Mouse (Mus musculus) ES-Bruce4 (cell line): ENCODE data around the gene Pnmal2. TPM values are rescaled to one million over a fixed set of nuclear protein-coding genes. Genes with fewer than 3 reads are reported as not detected.

Experiments
- H3K27ac ChIP-seq: 2 replicates; pipeline ENCODE4 v1.5.1; 2012; ENCODE audit warnings: low read length, inconsistent platforms; ENCODE audit not compliant: insufficient read depth
- H3K27me3 ChIP-seq: 2 replicates; pipeline ENCODE4 v1.6.1; 2012; ENCODE audit warnings: mild to moderate bottlenecking, low read length, inconsistent platforms; ENCODE audit not compliant: control insufficient read depth, poor library complexity, insufficient read depth, severe bottlenecking
- H3K36me3 ChIP-seq: 2 replicates; pipeline ENCODE4 v1.6.1; 2012; ENCODE audit warnings: inconsistent platforms, mild to moderate bottlenecking, low read length, moderate library complexity; ENCODE audit not compliant: control insufficient read depth, poor library complexity, insufficient read depth, severe bottlenecking
- H3K4me1 ChIP-seq: one replicate; pipeline ENCODE4 v1.8.1; 2011; ENCODE audit warnings: low read length; ENCODE audit not compliant: control insufficient read depth, insufficient read depth
- H3K4me3 ChIP-seq: 2 replicates; pipeline ENCODE4 v1.5.1; 2011; ENCODE audit warnings: low read depth, mild to moderate bottlenecking, low read length
- H3K9ac ChIP-seq: 2 replicates; pipeline ENCODE4 v1.6.1; 2012; ENCODE audit warnings: low read depth, mild to moderate bottlenecking, inconsistent platforms; ENCODE audit not compliant: poor library complexity, severe bottlenecking
- H3K9me3 ChIP-seq: replicated peaks from 2 replicates; pipeline ENCODE4 v1.6.1; 2012; ENCODE audit warnings: mild to moderate bottlenecking, low read length, inconsistent platforms; ENCODE audit not compliant: control insufficient read depth, poor library complexity, insufficient read depth, severe bottlenecking
- CTCF ChIP-seq: IDR thresholded peaks from one replicate; pipeline ENCODE4 v1.8.1; 2011; ENCODE audit warnings: low read depth, low read length
- EP300 ChIP-seq: IDR thresholded peaks from 2 replicates; pipeline ENCODE4 v1.6.1; 2011; ENCODE audit warnings: low read depth, low read length; ENCODE audit not compliant: insufficient read depth
- POLR2A ChIP-seq: IDR thresholded peaks from one replicate; pipeline ENCODE4 v1.8.1; 2011; ENCODE audit warnings: low read length; ENCODE audit not compliant: insufficient read depth
- polyA plus RNA-seq: library from polyadenylated mRNA; stranded (reverse); fragments of >200 nt; gene quantifications from 2 replicates; pipeline ENCODE4 v1.2.4, GENCODE M21; 2011; ENCODE audit warnings: low read depth; ENCODE audit not compliant: missing spikeins, insufficient read depth, insufficient read length

Gene Pnmal2
- polyA plus RNA-seq, 1 experiment = 1.5 TPM

GRCm38 (mm10) chr7:16959539-16960187, 15.2 kb downstream of the Pnmal2 start, which contains the start of gene Pnmal1:
Gene Pnmal1 (plus strand): TSS chr7:16959679.
- Histone ChIP-seq H3K9me3 (no peaks in the 10 kb centered on the region), H3K4me3 (no peak within 1 kb of the TSS), H3K36me3 (no peaks in the 10 kb centered on the region), H3K4me1 (no peaks in the 10 kb centered on the region), H3K27me3 (no peaks in the 10 kb centered on the region; the same call in 1 of the 2 replicates), H3K9ac (no peak within 1 kb of the TSS), H3K27ac (no peak within 1 kb of the TSS)
- no peak for TF ChIP-seq POLR2A

GRCm38 (mm10) chr7:16961678-16962077, 17.2 kb downstream of the Pnmal2 start:
- H3K27ac ChIP-seq = no peak overlapping the region
- H3K9ac ChIP-seq = no peak overlapping the region

GRCm38 (mm10) chr7:16968414-16968813, 23.9 kb downstream of the Pnmal2 start:
- no peaks in the 10 kb centered on the region for H3K36me3 ChIP-seq
- H3K27ac ChIP-seq = no peak overlapping the region
- TF ChIP-seq EP300 (no peak), POLR2A (no peak), CTCF (no peak)
- H3K27me3 ChIP-seq = no peaks in the 10 kb centered on the region
- H3K9me3 ChIP-seq = no peaks in the 10 kb centered on the region
- no peak overlapping the region for H3K4me3 ChIP-seq
- no peaks in the 10 kb centered on the region for H3K4me1 ChIP-seq
- no peak overlapping the region for H3K9ac ChIP-seq

More at GRCm38 (mm10) chr7:16961678-16962077, 17.2 kb downstream of the Pnmal2 start:
- TF ChIP-seq CTCF (no peak), EP300 (no peak), POLR2A (no peak)
- Histone ChIP-seq H3K9me3 (no peaks in the 10 kb centered on the region), H3K36me3 (no peaks in the 10 kb centered on the region), H3K4me1 (no peaks in the 10 kb centered on the region), H3K4me3 (no peak overlapping the region), H3K27me3 (no peaks in the 10 kb centered on the region; the same call in 1 of the 2 replicates)

GRCm38 (mm10) chr7:16971160-16971559, 26.7 kb downstream of the Pnmal2 start:
- Histone ChIP-seq H3K27me3 (no peaks in the 10 kb centered on the region), H3K4me3 (no peak overlapping the region), H3K9ac (no peak overlapping the region), H3K27ac (no peak overlapping the region), H3K36me3 (no peaks in the 10 kb centered on the region), H3K4me1 (no peaks in the 10 kb centered on the region), H3K9me3 (no peaks in the 10 kb centered on the region)
- TF ChIP-seq CTCF (no peak), POLR2A (no peak)

- Histone ChIP-seq H3K36me3 (no peaks in the 10 kb centered on the region), H3K27me3 (no peaks in the 10 kb centered on the region), H3K9ac (no peak overlapping the region), H3K4me1 (no peaks in the 10 kb centered on the region), H3K4me3 (no peak overlapping the region), H3K27ac (no peak overlapping the region), H3K9me3 (no peaks in the 10 kb centered on the region)
- TF ChIP-seq POLR2A (no peak), EP300 (no peak), CTCF (no peak)
Observed at GRCm38 (mm10) chr7:16974018-16974417, 29.5 kb downstream of the Pnmal2 start.

- no peaks in the 10 kb centered on the region for H3K27me3 ChIP-seq
- no peak for TF ChIP-seq POLR2A
- no peak for TF ChIP-seq EP300
- TF ChIP-seq CTCF = no peak
Observed at GRCm38 (mm10) chr7:16976298-16976697, 31.8 kb downstream of the Pnmal2 start.

More at GRCm38 (mm10) chr7:16976298-16976697, 31.8 kb downstream of the Pnmal2 start:
- no peak overlapping the region for H3K4me3 ChIP-seq
- H3K9ac ChIP-seq = no peak overlapping the region
- H3K36me3 ChIP-seq = no peaks in the 10 kb centered on the region
- H3K9me3 ChIP-seq = no peaks in the 10 kb centered on the region
- no peaks in the 10 kb centered on the region for H3K4me1 ChIP-seq
- H3K27ac ChIP-seq = no peak overlapping the region
